Mouse (Mus musculus): ENCODE data around the gene Ckmt2. TPM values are rescaled to one million over a fixed set of nuclear protein-coding genes. Genes with fewer than 3 reads are reported as not detected.

The Ckmt2 gene
- total RNA-seq, 2 experiments from 2014 or later: not detected

GRCm38 (mm10) chr13:91874565-91874964, 2.1 kb downstream of the Ckmt2 start:
- ATAC-seq (replicated peaks; ENCODE audit: low FRiP score, poor library complexity, severe bottlenecking): no peak

- no peak for ATAC-seq (replicated peaks; ENCODE audit: low FRiP score, poor library complexity, severe bottlenecking)
These were observed 2.9 kb downstream of the Ckmt2 start for GRCm38 (mm10) chr13:91873734-91874329.

- no peak for ATAC-seq (replicated peaks; ENCODE audit: low FRiP score, poor library complexity, severe bottlenecking)
These were observed 8.1 kb downstream of the Ckmt2 start for GRCm38 (mm10) chr13:91868577-91868976.

GRCm38 (mm10) chr13:91858835-91859234, 17.9 kb downstream of the Ckmt2 start:
- no peak for ATAC-seq (replicated peaks; ENCODE audit: low FRiP score, poor library complexity, severe bottlenecking)

GRCm38 (mm10) chr13:91857427-91857826, 19.3 kb downstream of the Ckmt2 start:
- ATAC-seq (replicated peaks; ENCODE audit: low FRiP score, poor library complexity, severe bottlenecking): no peak

- no peak for ATAC-seq (replicated peaks; ENCODE audit: low FRiP score, poor library complexity, severe bottlenecking)
These were observed 22.3 kb downstream of the Ckmt2 start for GRCm38 (mm10) chr13:91854412-91854811.

GRCm38 (mm10) chr13:91827876-91828275, 48.8 kb downstream of the Ckmt2 start:
- ATAC-seq (replicated peaks; ENCODE audit: low FRiP score, poor library complexity, severe bottlenecking): no peak

GRCm38 (mm10) chr13:91826066-91826465, 50.6 kb downstream of the Ckmt2 start:
- ATAC-seq (replicated peaks; ENCODE audit: low FRiP score, poor library complexity, severe bottlenecking): no peak

GRCm38 (mm10) chr13:91824845-91825550, 51.7 kb downstream of the Ckmt2 start:
- ATAC-seq (replicated peaks; ENCODE audit: low FRiP score, poor library complexity, severe bottlenecking): no peak

GRCm38 (mm10) chr13:91823735-91824134, 53.0 kb downstream of the Ckmt2 start:
- no peak for ATAC-seq (replicated peaks; ENCODE audit: low FRiP score, poor library complexity, severe bottlenecking)

- no peak for ATAC-seq (replicated peaks; ENCODE audit: low FRiP score, poor library complexity, severe bottlenecking)
These were observed 62.0 kb downstream of the Ckmt2 start for GRCm38 (mm10) chr13:91814670-91815069.

- no peak for ATAC-seq (replicated peaks; ENCODE audit: low FRiP score, poor library complexity, severe bottlenecking)
These were observed 67.2 kb downstream of the Ckmt2 start for GRCm38 (mm10) chr13:91809476-91809875.

GRCm38 (mm10) chr13:91807874-91808575, 68.7 kb downstream of the Ckmt2 start:
- ATAC-seq (replicated peaks; ENCODE audit: low FRiP score, poor library complexity, severe bottlenecking): no peak

- ATAC-seq (replicated peaks; ENCODE audit: low FRiP score, poor library complexity, severe bottlenecking): peak; percentile 99
These were observed 69.4 kb downstream of the Ckmt2 start, which contains the start of gene Zcchc9 for GRCm38 (mm10) chr13:91807155-91807839. Gene Zcchc9, minus strand, starts transcription at chr13:91807705.

Other genes with a start within 250 kb of the Ckmt2 start
- gene Acot12, start 135.4 kb downstream of the Ckmt2 start, total RNA-seq (2015; ENCODE audit: low replicate concordance): not detected in 2 replicates
- not detected in 2 replicates for gene Acot12, start 135.4 kb downstream of the Ckmt2 start, total RNA-seq (2017; ENCODE audit: low replicate concordance)
- gene Zcchc9, start 69.2 kb downstream of the Ckmt2 start, total RNA-seq (2015; ENCODE audit: low replicate concordance): 12.1 and 13.6 TPM in 2 replicates
- 7.8 and 9.9 TPM in 2 replicates for gene Zcchc9, start 69.2 kb downstream of the Ckmt2 start, total RNA-seq (2017; ENCODE audit: low replicate concordance)